8 mouse cellular contexts compared by ENCODE assay signal in genomic region chr15:100468295-100469188, GRCm38 (mm10). TPM values are rescaled to one million over a fixed set of nuclear protein-coding genes. Genes with fewer than 3 reads are reported as not detected.
DNase-seq lines count a peak whose midpoint lies in the region; ATAC-seq lines count a peak whose summit lies in the region.

Letmd1 (plus strand) TSS chr15:100469023.

- H3K4me1 ChIP-seq in hindbrain, embryonic 14.5 days (replicated peaks; ENCODE audit: control insufficient read depth, insufficient read depth, low read length): peaks cover 26% of the 10 kb centered on the region

- H3K4me2 ChIP-seq in hindbrain, embryonic 14.5 days (replicated peaks): peak within 1 kb of the TSS; percentile 73

- 2% methylated on average over 82 of the region's 84 CpGs for WGBS in hindbrain, embryonic 14.5 days

- no peaks in the 10 kb centered on the region for H3K27me3 ChIP-seq in hindbrain, embryonic 14.5 days (ENCODE audit: control insufficient read depth, insufficient read depth, low read length)

- peak within 1 kb of the TSS; percentile 59 for H3K4me3 ChIP-seq in hindbrain, embryonic 14.5 days (replicated peaks; ENCODE audit: low read length)

- DNase-seq in T-cell, adult 2 months (ENCODE audit: low spot score): peak; percentile 91
- DNase-seq in cerebellum, postnatal 36 days: peak; percentile 82 to 86
- DNase-seq in frontal cortex, postnatal 36 days (ENCODE audit: low spot score in 2 of 2): peak; percentile 89 to 90
- peak; percentile 91 for DNase-seq in hindbrain, embryonic 14.5 days (ENCODE audit: low spot score)
- DNase-seq in layer of hippocampus, postnatal 36 days: peak; percentile 90 to 91
- DNase-seq in lung, postnatal 25 days (ENCODE audit: low spot score): peak; percentile 88
- DNase-seq in retina, adult 2 months (ENCODE audit: low read depth, low spot score): peak; percentile 84
- DNase-seq in thymus, postnatal 25 days: peak; percentile 92

- peak; percentile 94 for ATAC-seq in hindbrain, embryonic 14.5 days (ENCODE audit: low FRiP score)

- H3K9me3 ChIP-seq in hindbrain, embryonic 14.5 days (ENCODE audit: control insufficient read depth, low read length): no peaks in the 10 kb centered on the region

- peak within 1 kb of the TSS; percentile 78 for H3K27ac ChIP-seq in hindbrain, embryonic 14.5 days

- H3K36me3 ChIP-seq in hindbrain, embryonic 14.5 days (replicated peaks; ENCODE audit: control insufficient read depth, insufficient read depth): peaks cover 13% of the 10 kb centered on the region

- peak within 1 kb of the TSS; percentile 76 for H3K9ac ChIP-seq in hindbrain, embryonic 14.5 days

RNA-seq across cellular contexts. Expression of gene Letmd1, which starts in this region (rescaled TPM):
- polyA plus RNA-seq in hindbrain, embryonic 14.5 days (2014; fragmentation: Nextera tagmentation; extraction: Ambion mirVana): 49.8 and 52.1 TPM in 2 replicates
- 10 to 100 TPM; 60.0 to 63.0 TPM for total RNA-seq in layer of hippocampus, postnatal 36 days (2021)

Comparison
In these comparisons a context has a peak if more than half of its experiments do, and no peak if none do; other contexts are left out.
1. Peak in every context shown above with its lines: DNase-seq, ATAC-seq, H3K4me3 ChIP-seq and H3K27ac ChIP-seq.